Mouse (Mus musculus) embryo, embryonic 10.5 days (tissue): ENCODE measurements around the gene Prkag2.
"Not testable (repeated sequence)": the region's sequence is repeated elsewhere in the genome, so short reads cannot be mapped to it uniquely, and the experiment has no call there.

Experiments
- DNase-seq: peaks from one replicate; pipeline ENCODE4 v3.0.0-alpha.2; 2015; ENCODE audit warnings: low spot score

Gene Prkag2

DNA sequence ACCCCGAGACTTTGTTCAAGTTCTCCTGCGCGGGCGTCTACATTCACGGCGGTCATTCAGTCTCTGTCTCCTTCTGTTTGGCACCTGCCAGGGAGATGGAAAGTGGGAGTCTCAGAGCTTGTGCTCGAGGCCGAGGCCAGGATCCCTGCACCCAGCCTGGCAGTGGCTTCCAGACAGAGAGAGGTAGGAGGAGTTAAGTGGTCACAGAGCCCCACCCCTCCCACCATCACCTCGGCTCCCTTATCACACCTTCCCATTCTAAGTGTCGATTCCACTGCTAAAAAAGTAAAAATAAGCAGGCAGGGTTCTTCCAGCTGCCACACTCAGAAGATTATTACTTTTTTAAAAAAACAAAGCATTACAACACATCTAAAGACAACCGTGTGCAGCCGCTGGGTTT is 236.6 kb downstream of the Prkag2 start:
- no peak for DNase-seq

GRCm38 (mm10) chr5:24861449-24861930 is 239.0 kb downstream of the Prkag2 start:
- no peak for DNase-seq

DNA sequence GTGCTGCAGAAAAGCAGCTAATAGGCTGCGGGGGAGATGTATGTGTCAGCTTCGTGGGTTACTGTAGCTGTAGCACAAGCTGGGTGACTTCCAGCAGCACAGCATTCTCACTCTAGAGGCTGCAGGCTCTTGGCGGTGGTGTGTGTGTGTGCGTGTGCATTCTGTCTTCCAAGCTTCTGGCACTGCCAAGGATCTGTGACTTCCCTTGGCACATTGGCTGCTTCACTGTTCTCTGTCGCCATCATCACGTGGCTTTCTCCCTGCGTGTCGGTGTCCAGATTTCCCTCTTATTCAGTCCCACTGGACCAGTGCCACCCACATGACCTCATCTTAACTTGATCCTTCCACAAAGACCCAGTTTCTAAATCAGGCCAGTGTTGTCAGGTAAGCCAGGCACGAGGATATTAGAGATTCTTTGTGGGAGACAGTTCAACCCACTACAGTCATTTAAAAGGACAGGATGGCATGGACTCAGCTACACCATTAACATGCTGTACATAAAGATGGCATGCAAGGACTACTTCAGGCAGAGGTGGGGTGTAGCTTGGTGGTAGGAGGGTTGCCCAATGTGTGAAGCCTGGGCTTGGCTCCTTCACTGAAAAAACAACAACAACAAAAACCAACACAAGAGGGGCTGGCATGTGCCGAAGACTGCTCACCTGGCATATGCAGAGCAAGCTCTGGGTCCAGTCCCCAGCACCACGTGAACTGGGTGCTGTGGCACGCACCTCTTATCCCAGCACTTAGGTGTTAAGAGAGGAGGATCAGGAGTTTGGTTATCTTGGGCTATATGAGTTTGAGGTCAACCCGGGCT is 239.6 kb downstream of the Prkag2 start:
- no peak for DNase-seq

GRCm38 (mm10) chr5:24859771-24860540 is 240.5 kb downstream of the Prkag2 start:
- DNase-seq, result no peak

DNA sequence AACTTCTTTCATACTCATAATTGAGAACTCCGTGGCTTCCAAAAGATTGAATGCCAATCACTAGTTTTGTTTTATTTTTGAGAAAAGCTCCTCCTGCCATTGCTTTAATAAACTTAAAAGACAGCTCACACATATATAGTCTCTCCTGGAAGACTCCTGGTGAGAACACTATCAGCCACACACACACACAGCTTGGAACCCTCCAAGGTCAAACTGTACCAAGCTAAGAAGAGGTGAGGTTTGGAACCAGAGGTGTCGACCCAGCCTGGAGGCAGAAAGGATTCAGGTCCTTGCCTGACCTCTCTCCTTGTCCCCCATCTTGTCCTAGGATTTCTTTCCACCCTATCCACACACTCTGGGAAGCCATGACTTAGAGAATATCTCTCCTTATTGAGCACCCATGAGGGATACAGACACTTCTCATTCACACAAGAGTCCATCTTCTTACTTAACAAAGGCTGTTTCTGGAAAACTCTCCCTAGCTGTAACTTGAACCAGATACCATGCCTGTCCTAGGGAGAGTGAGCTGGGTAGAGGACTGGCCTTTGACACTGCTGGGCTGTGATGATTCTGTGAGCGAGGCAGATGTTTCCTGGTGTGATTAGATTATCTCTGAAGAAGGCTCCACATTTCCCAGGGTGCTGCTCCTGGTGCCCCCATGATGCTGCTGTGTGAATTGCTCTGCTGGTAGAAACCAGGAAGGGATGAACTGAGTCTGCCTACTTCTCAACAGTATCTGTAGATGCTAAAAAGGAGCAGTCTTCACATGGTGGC is 245.4 kb downstream of the Prkag2 start:
- no peak for DNase-seq

- DNase-seq, result no peak
Measured at GRCm38 (mm10) chr5:24854256-24854655, 246.2 kb downstream of the Prkag2 start.

DNA sequence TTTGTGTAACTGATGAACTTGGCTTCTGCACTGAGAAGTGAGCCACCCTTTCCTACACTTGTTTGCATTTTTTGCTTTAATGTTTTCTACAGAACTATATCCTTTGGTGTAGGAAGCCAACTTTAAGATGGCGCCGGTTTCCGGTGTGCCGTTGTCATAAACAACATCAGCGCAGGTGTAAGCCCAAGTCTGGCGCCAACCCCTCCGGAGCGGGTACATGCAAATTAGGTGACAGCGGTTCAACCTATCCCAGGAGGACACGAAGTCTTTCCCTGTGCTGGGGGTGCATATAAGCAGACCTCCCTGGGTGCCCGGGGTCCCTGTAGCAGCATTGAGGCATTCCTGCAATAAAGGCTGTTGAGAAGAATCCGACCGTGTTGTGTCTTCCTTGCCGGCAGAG is 252.2 kb downstream of the Prkag2 start:
- DNase-seq, result not testable (repeated sequence)

DNA sequence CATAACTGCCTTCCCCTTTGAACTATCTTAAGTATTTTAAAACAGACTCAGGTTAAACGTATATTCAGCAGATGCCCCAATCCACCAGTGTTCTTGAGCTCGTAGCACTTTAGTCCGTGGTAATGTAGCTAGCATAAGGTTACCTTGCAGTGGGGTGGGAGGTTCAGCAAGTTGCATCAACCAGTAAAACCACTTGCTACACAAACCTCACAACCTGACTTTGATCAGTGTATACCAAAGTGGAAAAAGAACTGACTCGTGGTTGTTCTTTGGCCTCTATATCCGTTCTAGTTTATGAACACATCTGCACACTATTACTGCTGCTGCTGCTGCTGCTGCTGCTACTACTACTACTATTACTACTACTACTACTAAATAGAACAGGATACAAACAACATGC is 256.6 kb downstream of the Prkag2 start:
- DNase-seq, result no peak

- DNase-seq, result no peak
Measured at GRCm38 (mm10) chr5:24843103-24843475, 257.4 kb downstream of the Prkag2 start.

- peak; percentile 100 for DNase-seq
Measured at GRCm38 (mm10) chr5:24842274-24843102, 258.0 kb downstream of the Prkag2 start, which contains the start of gene Rheb. TSS of gene Rheb (minus strand) at chr5:24842624.

DNA sequence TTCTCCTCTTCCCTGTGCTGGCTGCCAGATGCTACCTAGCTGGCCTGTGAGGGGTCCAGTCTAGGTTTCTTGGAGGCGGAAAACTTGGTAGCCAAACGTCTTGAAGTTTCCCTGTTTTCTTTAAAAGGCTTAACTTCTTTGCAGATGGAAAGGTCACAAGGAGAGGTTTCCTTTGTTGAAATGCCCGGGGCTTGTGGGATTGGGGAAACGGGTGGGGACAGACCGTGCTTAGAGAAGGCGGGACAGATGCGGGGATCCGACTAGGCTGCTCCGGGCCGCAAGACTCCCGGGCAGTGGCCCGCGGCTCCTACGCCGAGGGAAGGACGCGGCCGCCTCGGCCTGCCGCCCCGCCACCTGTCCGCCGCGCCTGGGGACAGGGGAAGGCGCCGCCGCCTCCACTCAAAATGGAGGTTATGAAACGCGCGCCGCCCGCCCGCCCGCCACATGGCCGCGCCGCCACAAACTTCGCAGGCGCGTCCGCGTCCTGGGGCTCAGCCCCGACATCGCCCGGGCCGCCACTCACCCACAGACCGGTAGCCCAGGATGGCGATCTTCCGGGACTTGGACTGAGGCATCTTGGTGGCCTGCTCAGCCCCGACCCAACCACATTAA is 258.7 kb downstream of the Prkag2 start:
- peak; percentile 35 for DNase-seq

DNA sequence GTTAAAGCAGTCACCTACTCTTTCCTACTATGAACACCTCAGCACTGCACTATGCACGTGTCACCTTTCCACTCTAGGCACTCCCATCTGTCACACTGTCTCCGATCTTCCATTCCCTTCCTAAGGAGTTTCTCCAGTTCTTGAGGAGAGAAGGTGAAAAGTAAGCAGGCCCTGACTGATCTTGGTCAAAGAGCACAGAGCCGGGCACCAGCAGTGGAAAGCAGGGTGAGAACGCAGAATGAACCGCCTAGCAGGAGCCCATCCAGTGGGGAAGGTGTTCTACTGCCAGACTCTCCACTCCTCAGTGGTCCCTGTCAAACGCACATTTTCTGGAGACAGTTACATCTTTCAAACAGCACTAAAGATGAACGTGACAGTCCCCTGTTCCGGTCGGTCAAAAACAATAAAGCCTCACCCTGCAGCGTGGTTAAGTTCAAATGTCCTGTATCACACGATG is 259.4 kb downstream of the Prkag2 start:
- no peak for DNase-seq

- DNase-seq, result no peak
Measured at GRCm38 (mm10) chr5:24834491-24834890, 266.0 kb downstream of the Prkag2 start.

DNA sequence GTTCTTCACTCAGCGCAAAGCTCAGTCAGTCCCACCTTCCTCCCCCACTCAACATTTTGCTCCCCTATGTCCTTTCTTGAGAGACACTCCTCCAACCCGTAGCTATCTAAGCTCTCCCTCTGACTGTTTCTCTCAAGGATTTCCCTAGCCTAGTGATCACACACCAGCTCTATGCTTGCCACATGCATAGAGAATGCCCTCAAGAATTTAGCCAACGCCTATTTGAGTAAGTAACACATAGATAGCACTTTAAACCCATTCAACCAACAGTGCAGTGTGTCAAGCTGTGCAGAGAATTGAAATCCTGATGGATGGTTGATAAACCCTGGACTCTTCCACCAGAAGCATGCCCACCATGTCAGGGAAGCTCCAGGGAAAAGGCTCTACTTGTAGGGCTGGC is 268.5 kb downstream of the Prkag2 start:
- no peak for DNase-seq

- no peak for DNase-seq
Measured at GRCm38 (mm10) chr5:24828446-24828845, 272.0 kb downstream of the Prkag2 start.

DNA sequence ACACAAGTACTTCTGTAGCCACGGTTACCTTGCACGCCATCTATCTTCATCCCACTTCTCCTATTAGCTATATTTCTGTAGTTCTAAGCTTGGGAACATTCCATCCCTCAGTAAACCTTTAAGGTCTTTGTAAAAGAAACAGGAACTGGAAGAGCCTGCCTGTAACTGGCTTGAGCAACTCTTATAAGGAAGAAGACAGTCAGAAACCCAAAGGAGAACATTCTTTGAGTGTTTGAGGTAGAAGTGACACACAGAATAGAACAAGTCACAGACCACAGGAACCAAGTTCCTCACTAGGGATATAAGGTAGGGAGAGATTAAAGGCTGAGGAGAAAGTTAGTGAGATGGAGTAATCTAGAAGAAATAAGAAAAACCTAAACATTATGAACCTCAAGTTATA is 273.3 kb downstream of the Prkag2 start:
- DNase-seq, result no peak

GRCm38 (mm10) chr5:24826056-24826770 is 274.2 kb downstream of the Prkag2 start:
- DNase-seq, result no peak

DNA sequence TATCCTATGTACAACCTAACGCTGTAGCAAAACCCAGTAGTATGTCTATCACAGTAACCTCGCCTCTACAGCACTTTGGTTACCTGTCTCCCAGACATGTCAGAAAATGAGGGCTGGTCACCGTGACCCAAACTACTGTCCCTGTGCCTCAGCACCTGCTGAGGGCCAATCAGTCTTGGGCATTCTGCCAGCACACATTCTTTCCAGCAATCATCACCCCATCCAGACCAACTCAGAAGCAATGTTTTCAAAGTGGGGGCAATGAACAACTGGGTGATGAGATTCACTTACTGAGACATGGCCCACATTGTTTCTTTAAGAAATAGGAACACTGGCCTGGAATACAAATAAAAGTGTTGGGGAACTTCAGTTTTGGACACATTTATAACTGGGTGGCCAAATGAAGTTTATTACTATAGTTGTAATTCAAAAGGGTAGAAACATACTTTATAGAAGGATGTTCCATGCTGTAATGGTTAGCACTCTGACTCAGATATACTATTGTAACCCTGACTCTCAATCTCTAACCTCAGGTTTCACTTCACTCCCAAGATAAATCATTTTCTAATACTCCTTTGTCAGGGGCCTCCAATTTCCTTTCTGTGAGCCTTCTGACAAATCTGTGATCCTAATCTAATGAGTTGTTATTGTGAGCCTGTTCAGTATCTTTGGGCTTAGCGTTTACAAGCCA is 274.9 kb downstream of the Prkag2 start:
- DNase-seq, result no peak

GRCm38 (mm10) chr5:24823864-24824405 is 276.5 kb downstream of the Prkag2 start:
- DNase-seq, result no peak
